Mouse (Mus musculus) neural tube, embryonic 13.5 days (tissue): ENCODE data around the gene Fam149a. TPM values are rescaled to one million over a fixed set of nuclear protein-coding genes. Genes with fewer than 3 reads are reported as not detected.

Experiments
- polyA plus RNA-seq: library from polyadenylated mRNA; unstranded; fragments of >200 nt; fragmentation: Nextera tagmentation; extraction: Ambion mirVana; gene quantifications from 2 replicates; pipeline ENCODE4 v1.2.1, GENCODE M21; 2015

Fam149a gene
- polyA plus RNA-seq, 1 experiment from 2014 or later: 7.1 TPM

Other genes starting within 250 kb of the Fam149a start
- not detected in 2 replicates for gene F11, start 120.3 kb downstream of the Fam149a start, polyA plus RNA-seq
- gene Klkb1, start 87.4 kb downstream of the Fam149a start, polyA plus RNA-seq: not detected in 2 replicates
- not detected in 2 replicates for gene Gm45753, start 73.8 kb downstream of the Fam149a start, polyA plus RNA-seq
- gene Cyp4v3, start 49.1 kb downstream of the Fam149a start, polyA plus RNA-seq: 1.9 and 2.3 TPM in 2 replicates
- gene Tlr3, start 28.8 kb upstream of the Fam149a start, polyA plus RNA-seq: 0.83 and 1.0 TPM in 2 replicates
- 50.5 and 59.3 TPM in 2 replicates for gene Sorbs2, start 125.5 kb upstream of the Fam149a start, polyA plus RNA-seq